Mouse (Mus musculus): ENCODE measurements around the gene Olfr1317. TPM values are rescaled to one million over a fixed set of nuclear protein-coding genes. Genes with fewer than 3 reads are reported as not detected.

The Olfr1317 gene
- polyA plus RNA-seq (2012; rRNA removed), result not detected in 2 replicates

GRCm38 (mm10) chr2:112140029-112140428, at the start of gene Olfr1317:
Gene Olfr1317, plus strand, starts transcription at chr2:112140329.

DNA sequence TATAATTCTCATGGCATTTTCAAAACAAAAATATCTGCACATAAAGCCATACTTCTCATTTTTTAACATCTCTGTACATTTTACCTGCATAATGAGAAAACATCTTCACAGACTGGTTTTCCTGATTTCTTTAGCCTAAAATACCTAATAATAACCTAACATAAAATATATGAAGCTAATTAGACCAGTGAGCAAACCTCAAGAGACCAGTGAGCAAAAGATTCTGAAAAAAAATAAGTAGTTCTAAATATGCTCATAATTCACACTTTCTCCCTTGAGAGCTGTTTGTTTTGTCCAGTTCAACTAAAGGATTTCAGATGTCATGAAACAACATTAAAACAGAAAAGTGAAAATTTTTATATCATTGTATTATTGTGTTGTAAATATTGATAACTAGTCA, 43.4 kb upstream of the Olfr1317 start, which contains the start of gene Olfr1314:
Gene Olfr1314, minus strand, starts transcription at position 101 of the 400 bp plus-strand sequence.

DNA sequence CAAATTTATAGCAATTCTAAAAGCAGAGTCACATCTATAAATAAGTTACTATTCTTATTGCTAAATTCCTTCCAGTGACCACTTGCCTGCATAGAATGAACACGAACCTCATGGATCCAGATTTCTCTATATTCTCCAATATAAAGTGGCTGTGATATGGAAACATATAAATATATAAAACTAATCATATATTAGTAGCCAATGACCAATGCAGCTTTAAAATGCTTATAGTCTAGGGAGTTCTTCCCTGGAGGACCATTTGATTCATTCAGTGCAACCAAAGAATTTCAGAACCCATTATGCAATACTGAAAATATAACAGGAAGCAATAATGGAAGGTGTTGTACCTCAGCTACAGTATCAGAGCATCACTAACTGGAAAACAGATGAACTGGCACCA, 24.8 kb upstream of the Olfr1317 start, which contains the start of gene Olfr1315-ps1:
Gene Olfr1315-ps1, minus strand, starts transcription at position 101 of the 400 bp plus-strand sequence.

GRCm38 (mm10) chr2:112134877-112135276, 5.3 kb upstream of the Olfr1317 start, which contains the start of gene Olfr1316:
Gene Olfr1316, minus strand, starts transcription at chr2:112134977.

DNA sequence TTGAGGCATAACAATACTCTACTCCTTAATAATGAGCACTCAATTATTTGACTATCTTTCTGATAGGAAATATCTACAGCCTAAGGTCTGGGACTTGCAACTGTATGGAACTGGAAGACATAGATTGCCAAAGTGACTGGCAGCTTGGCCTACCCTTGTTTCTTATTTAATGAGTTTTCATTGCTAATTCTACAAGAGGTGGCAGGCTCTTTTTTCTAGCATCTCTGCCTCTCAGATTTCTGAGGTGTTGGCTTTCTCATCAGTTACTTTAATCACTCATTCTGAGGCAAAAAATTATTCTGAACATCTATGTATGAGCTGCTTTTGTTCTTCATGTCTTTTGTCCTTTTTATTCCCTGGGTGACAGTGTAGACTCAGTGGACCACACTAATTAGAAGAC, 13.8 kb downstream of the Olfr1317 start, which contains the start of gene Olfr1318:
Gene Olfr1318, plus strand, starts transcription at position 301 of the 400 bp plus-strand sequence.

Other genes with a start within 250 kb of the Olfr1317 start
- gene Olfr1306, start 224.1 kb upstream of the Olfr1317 start, polyA plus RNA-seq (2012; rRNA removed), result not detected in 2 replicates
- under 0.01 TPM in 1 of 2 replicates, not detected in the other for gene Olfr1307, start 190.9 kb upstream of the Olfr1317 start, polyA plus RNA-seq (2012; rRNA removed)
- not detected in 2 replicates for gene Olfr1308, start 175.4 kb upstream of the Olfr1317 start, polyA plus RNA-seq (2012; rRNA removed)
- not detected in 2 replicates for gene Olfr1309, start 150.0 kb upstream of the Olfr1317 start, polyA plus RNA-seq (2012; rRNA removed)
- not detected in 2 replicates for gene Olfr1310, start 127.6 kb upstream of the Olfr1317 start, polyA plus RNA-seq (2012; rRNA removed)
- gene Olfr1311, start 115.9 kb upstream of the Olfr1317 start, polyA plus RNA-seq (2012; rRNA removed), result not detected in 2 replicates
- gene Olfr1312, start 90.1 kb upstream of the Olfr1317 start, polyA plus RNA-seq (2012; rRNA removed), result not detected in 2 replicates
- gene Olfr1313, start 62.5 kb upstream of the Olfr1317 start, polyA plus RNA-seq (2012; rRNA removed), result not detected in 2 replicates
- not detected in 2 replicates for gene Olfr1314, start 43.5 kb upstream of the Olfr1317 start, polyA plus RNA-seq (2012; rRNA removed)
- gene Olfr1315-ps1, start 24.9 kb upstream of the Olfr1317 start, polyA plus RNA-seq (2012; rRNA removed), result not detected in 2 replicates
- not detected in 2 replicates for gene Olfr1316, start 5.4 kb upstream of the Olfr1317 start, polyA plus RNA-seq (2012; rRNA removed)
- not detected in 2 replicates for gene Olfr1318, start 13.9 kb downstream of the Olfr1317 start, polyA plus RNA-seq (2012; rRNA removed)
- 30.2 and 30.4 TPM in 2 replicates for gene Lpcat4, start 99.1 kb downstream of the Olfr1317 start, polyA plus RNA-seq (2012; rRNA removed)
- gene Nutm1, start 119.0 kb downstream of the Olfr1317 start, polyA plus RNA-seq (2012; rRNA removed), result not detected in 2 replicates
- gene Nop10, start 121.6 kb downstream of the Olfr1317 start, polyA plus RNA-seq (2012; rRNA removed), result 48.0 and 121 TPM in 2 replicates
- gene Slc12a6, start 125.5 kb downstream of the Olfr1317 start, polyA plus RNA-seq (2012; rRNA removed), result 26.2 and 33.4 TPM in 2 replicates
- gene Gm21985, start 126.0 kb downstream of the Olfr1317 start, polyA plus RNA-seq (2012; rRNA removed), result 0.04 TPM in 1 of 2 replicates, not detected in the other
- gene Emc4, start 227.7 kb downstream of the Olfr1317 start, polyA plus RNA-seq (2012; rRNA removed), result 70.2 and 79.5 TPM in 2 replicates
- 11.0 and 24.0 TPM in 2 replicates for gene Katnbl1, start 238.9 kb downstream of the Olfr1317 start, polyA plus RNA-seq (2012; rRNA removed)